Mouse (Mus musculus): Measurements from ENCODE around the gene Oas3.
"Not testable (repeated sequence)": the region's sequence is repeated elsewhere in the genome, so short reads cannot be mapped to it uniquely, and the experiment has no call there.

Oas3 gene

GRCm38 (mm10) chr5:120777478-120777877 lies at the start of gene Oas3:
Oas3 (minus strand) TSS chr5:120777661.
- in situ Hi-C loops (cut with MboI; ENCODE audit: low pct_unique_long_range_greater_than_20kb in 1 of 2, low sequenced_read_pairs in 2 of 2, unreplicated experiment in 1 of 2): no loop called here

DNA sequence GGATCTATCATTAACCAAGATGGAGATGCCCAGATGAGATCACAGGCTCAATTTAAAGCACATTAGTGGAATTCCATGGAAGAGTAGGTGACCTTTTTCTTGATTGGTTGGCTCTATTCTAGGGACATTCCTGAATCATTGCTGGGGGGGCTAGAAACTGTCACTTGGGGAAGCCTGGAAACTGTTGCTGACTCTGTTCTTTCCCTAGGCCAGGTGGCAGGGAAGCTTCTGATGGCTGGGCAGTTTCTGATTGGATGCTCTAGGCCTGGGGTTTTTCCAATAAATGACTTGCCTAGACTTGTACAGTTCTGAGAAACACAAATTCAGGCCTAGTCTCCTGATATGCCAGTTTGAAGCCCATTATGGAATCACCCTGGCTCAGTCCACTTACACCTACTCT lies 41.5 kb upstream of the Oas3 start:
- in situ Hi-C loops (cut with MboI; ENCODE audit: low pct_unique_long_range_greater_than_20kb in 1 of 2, low sequenced_read_pairs in 2 of 2, unreplicated experiment in 1 of 2): no loop called here

GRCm38 (mm10) chr5:120815949-120816348 lies 38.5 kb upstream of the Oas3 start:
- in situ Hi-C loops (cut with MboI; ENCODE audit: low pct_unique_long_range_greater_than_20kb in 1 of 2, low sequenced_read_pairs in 2 of 2, unreplicated experiment in 1 of 2): no loop called here

DNA sequence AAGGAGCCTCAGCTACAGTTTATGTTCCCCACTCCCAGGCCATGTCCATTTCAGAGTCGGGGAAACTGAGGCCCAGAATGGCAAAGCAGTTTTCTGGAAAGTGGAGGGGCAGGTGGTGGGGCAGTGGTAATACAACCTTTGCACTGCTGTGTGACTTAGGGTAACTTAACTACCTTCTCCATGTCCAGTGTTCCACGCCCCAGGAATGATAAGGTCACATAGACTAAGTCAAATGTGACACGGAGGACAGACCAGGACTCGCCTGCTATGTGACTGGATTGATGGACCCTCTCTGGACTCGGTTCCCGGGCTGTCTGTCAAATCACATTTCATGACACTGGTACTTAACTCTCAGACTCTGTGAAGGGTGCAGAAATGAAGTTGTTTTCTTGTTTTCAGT lies 35.6 kb upstream of the Oas3 start:
- in situ Hi-C loops (cut with MboI; ENCODE audit: low pct_unique_long_range_greater_than_20kb in 1 of 2, low sequenced_read_pairs in 2 of 2, unreplicated experiment in 1 of 2): no loop called here

GRCm38 (mm10) chr5:120811951-120812819 lies 34.7 kb upstream of the Oas3 start, which contains the start of gene Oas1c:
Oas1c (minus strand) TSS chr5:120812514.
- in situ Hi-C loops (cut with MboI; ENCODE audit: low pct_unique_long_range_greater_than_20kb in 1 of 2, low sequenced_read_pairs in 2 of 2, unreplicated experiment in 1 of 2): no loop called here

- in situ Hi-C loops (cut with MboI; ENCODE audit: low pct_unique_long_range_greater_than_20kb in 1 of 2, low sequenced_read_pairs in 2 of 2, unreplicated experiment in 1 of 2): no loop called here
Observed at GRCm38 (mm10) chr5:120809171-120809570, 31.7 kb upstream of the Oas3 start.

DNA sequence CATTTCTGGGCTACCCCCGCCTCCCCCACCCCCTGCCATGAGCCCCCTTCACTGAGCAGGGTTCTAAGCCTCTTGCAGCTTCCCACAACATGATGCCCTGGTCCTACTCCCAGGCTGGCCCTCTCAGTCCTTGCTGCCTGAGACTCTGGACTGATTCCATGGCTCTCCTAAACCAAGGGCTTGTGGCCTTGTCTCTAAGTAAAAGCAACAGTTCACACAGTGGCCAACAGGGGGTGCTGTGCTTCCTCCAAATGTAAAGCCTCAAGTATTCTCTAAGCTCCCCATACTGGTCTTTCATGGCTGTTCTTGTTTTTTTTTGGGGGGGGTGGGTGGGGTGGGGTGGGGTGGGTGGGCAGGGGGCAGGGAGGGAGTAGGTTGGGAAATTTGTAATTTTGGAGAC lies 29.0 kb upstream of the Oas3 start:
- in situ Hi-C loops (cut with MboI; ENCODE audit: low pct_unique_long_range_greater_than_20kb in 1 of 2, low sequenced_read_pairs in 2 of 2, unreplicated experiment in 1 of 2): no loop called here

DNA sequence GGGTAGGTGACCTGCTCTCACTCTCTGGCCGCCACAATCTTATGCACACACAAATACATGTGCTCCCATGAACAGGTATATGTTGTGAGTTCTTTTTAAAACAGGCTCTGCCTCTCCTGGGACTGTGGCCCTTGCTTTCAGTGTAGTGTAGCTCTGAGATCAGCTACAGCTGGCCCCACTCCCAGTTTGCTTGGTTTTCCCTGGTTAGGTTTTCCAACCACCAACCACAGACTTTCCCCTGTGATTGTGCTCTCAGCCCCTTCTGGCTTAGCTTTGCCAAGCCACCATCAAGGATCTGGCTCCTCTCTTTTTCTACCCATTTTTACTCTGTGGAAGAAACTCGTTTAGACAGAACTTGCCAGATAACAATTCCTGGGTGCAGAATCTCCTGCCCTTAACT lies 26.1 kb upstream of the Oas3 start:
- in situ Hi-C loops (cut with MboI; ENCODE audit: low pct_unique_long_range_greater_than_20kb in 1 of 2, low sequenced_read_pairs in 2 of 2, unreplicated experiment in 1 of 2): no loop called here

GRCm38 (mm10) chr5:120798943-120799342 lies 21.5 kb upstream of the Oas3 start:
- in situ Hi-C loops (cut with MboI; ENCODE audit: low pct_unique_long_range_greater_than_20kb in 1 of 2, low sequenced_read_pairs in 2 of 2, unreplicated experiment in 1 of 2): not testable (repeated sequence)

DNA sequence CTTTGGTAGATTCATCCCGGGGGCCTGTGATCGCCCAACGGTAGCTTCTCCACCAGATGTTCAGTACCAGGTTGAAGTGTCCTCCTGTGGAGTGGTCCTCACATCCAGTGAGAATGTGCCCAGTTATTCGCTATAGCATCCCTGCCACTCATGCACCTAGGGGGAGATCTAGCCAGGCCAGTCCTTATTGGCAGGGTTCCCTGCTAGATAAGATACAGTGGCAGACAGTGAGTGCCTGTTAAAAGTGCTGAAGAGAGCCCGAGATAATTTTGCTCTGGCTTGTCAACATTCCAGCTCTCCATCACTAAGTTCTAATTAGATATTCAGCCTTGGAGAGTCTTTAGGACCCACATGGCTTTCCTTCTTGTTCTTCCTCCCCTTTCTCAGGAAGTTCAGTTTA lies 20.7 kb upstream of the Oas3 start:
- in situ Hi-C loops (cut with MboI; ENCODE audit: low pct_unique_long_range_greater_than_20kb in 1 of 2, low sequenced_read_pairs in 2 of 2, unreplicated experiment in 1 of 2): not testable (repeated sequence)

GRCm38 (mm10) chr5:120795480-120796034 lies 18.1 kb upstream of the Oas3 start, which contains the start of gene Oas1e:
Oas1e (minus strand) TSS chr5:120795530.
- in situ Hi-C loops (cut with MboI; ENCODE audit: low pct_unique_long_range_greater_than_20kb in 1 of 2, low sequenced_read_pairs in 2 of 2, unreplicated experiment in 1 of 2): not testable (repeated sequence)

- in situ Hi-C loops (cut with MboI; ENCODE audit: low pct_unique_long_range_greater_than_20kb in 1 of 2, low sequenced_read_pairs in 2 of 2, unreplicated experiment in 1 of 2): no loop called here
Observed at GRCm38 (mm10) chr5:120793043-120793442, 15.6 kb upstream of the Oas3 start.

- in situ Hi-C loops (cut with MboI; ENCODE audit: low pct_unique_long_range_greater_than_20kb in 1 of 2, low sequenced_read_pairs in 2 of 2, unreplicated experiment in 1 of 2): no loop called here
Observed at GRCm38 (mm10) chr5:120787042-120787441, 9.6 kb upstream of the Oas3 start.

GRCm38 (mm10) chr5:120782446-120782845 lies 5.0 kb upstream of the Oas3 start:
- in situ Hi-C loops (cut with MboI; ENCODE audit: low pct_unique_long_range_greater_than_20kb in 1 of 2, low sequenced_read_pairs in 2 of 2, unreplicated experiment in 1 of 2): no loop called here

GRCm38 (mm10) chr5:120781646-120782045 lies 4.2 kb upstream of the Oas3 start:
- in situ Hi-C loops (cut with MboI; ENCODE audit: low pct_unique_long_range_greater_than_20kb in 1 of 2, low sequenced_read_pairs in 2 of 2, unreplicated experiment in 1 of 2): no loop called here

DNA sequence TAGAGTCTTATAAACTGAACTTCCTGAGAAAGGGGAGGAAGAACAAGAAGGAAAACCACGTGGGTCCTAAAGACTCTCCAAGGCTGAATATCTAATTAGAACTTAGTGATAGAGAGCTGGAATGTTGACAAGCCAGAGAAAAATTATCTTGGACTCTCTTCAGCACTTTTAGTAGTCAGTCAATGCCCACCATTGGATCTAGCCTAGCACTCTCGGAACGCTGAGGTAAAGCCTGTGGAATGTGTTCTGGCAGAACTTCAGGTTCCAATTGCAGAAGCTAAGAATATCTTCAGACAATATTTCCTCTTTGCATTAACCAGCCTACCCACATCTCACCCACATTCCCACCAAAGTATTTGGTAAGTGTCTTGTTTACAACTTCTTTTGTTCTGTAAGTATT lies 2.5 kb upstream of the Oas3 start:
- in situ Hi-C loops (cut with MboI; ENCODE audit: low pct_unique_long_range_greater_than_20kb in 1 of 2, low sequenced_read_pairs in 2 of 2, unreplicated experiment in 1 of 2): no loop called here

GRCm38 (mm10) chr5:120778941-120779340 lies 1.5 kb upstream of the Oas3 start:
- in situ Hi-C loops (cut with MboI; ENCODE audit: low pct_unique_long_range_greater_than_20kb in 1 of 2, low sequenced_read_pairs in 2 of 2, unreplicated experiment in 1 of 2): no loop called here

- in situ Hi-C loops (cut with MboI; ENCODE audit: low pct_unique_long_range_greater_than_20kb in 1 of 2, low sequenced_read_pairs in 2 of 2, unreplicated experiment in 1 of 2): no loop called here
Observed at GRCm38 (mm10) chr5:120776801-120777200, 660 bp downstream of the Oas3 start.

GRCm38 (mm10) chr5:120775287-120775985 lies 2.0 kb downstream of the Oas3 start:
- in situ Hi-C loops (cut with MboI; ENCODE audit: low pct_unique_long_range_greater_than_20kb in 1 of 2, low sequenced_read_pairs in 2 of 2, unreplicated experiment in 1 of 2): no loop called here

All from mouse embryonic stem cell (cell line).